Mouse (Mus musculus): ENCODE measurements around the gene Ptpn3. TPM values are rescaled to one million over a fixed set of nuclear protein-coding genes. Genes with fewer than 3 reads are reported as not detected.

Ptpn3 gene
- polyA plus RNA-seq (2015; fragmentation: Nextera tagmentation; extraction: Ambion mirVana): 3.6 and 5.2 TPM in 2 replicates

DNA sequence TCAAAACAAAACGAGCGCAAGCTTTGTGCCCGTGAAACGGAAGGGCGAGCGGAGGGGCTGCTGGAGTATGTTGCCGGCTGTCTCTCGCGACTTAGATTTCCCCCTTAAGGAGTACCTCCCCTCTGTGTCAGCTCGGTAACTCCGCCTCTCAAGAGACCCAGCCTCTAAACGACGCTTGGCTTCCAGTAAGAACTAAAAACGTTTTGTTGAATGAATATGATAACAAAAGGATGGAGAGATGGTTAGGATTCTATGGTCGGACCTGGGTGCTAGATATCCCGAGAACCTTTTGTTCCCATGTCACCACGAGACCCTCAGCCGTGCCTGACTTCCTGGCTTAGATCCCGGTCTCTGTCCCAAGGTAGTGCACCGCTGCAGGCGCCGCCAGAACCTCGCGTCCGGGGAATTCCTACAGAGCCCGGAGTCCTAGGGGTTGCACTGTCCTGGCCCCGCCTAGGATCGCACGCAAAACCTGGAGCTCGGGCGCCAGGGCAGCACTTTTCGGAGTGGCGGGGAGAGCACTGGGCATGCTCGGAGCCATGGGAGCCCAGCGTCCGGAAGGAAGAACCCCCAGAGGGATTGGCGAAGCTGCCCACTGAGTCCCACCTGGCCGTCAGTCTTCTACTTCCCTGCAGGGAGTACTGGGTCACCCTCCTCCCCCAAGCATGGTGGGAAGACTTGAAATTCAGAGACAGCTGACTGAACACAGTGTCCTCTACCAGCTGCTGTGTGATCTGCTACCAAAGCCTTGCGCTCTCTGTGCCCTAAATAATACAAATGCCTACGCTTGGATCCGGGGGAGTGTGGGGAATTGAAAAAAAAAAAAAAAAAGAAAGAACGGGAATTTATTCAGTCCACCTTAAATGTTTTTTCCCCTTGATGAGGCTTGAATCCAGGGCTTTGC lies at the start of gene Ptpn3:
Ptpn3 (minus strand) TSS at position 428 of the 904 bp plus-strand sequence.

GRCm38 (mm10) chr4:57143026-57143937 lies 158.4 kb downstream of the Ptpn3 start, which contains the start of gene Epb41l4b:
Gene Epb41l4b (minus strand): TSS chr4:57143437.

Other genes with a start within 250 kb of the Ptpn3 start
- gene Epb41l4b, start 158.4 kb downstream of the Ptpn3 start, polyA plus RNA-seq (2015; fragmentation: Nextera tagmentation; extraction: Ambion mirVana): 3.3 and 3.8 TPM in 2 replicates
- gene Palm2, start 132.4 kb upstream of the Ptpn3 start, polyA plus RNA-seq (2015; fragmentation: Nextera tagmentation; extraction: Ambion mirVana): 2.7 and 3.7 TPM in 2 replicates

Data from urinary bladder, postnatal 0 days (tissue).